Comparison of ENCODE assay signal across 9 mouse cellular contexts in the genomic region with DNA sequence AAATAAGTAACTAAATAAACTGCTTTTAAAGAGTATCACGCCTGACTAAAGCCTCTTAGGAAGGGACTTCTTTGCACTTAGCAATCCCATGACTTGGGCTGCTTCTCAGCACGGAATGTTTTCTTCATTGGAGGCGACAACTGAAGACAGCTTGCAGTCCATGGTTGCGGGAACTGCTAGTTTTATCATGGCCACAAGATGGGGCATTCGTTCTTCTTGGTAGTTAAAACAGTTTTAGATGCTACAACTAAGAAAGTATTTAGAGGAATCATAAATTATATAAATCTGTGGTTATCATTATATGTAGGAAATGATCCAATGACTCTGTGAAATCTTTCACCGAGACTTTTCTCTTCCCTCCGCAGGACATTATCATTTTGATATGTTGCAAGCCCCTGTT. TPM values are rescaled to one million over a fixed set of nuclear protein-coding genes. Genes with fewer than 3 reads are reported as not detected.
DNase-seq lines count a peak whose midpoint lies in the region; ATAC-seq and TF ChIP-seq lines count a peak whose summit lies in the region.
"Had no signal": no experiment of that assay in that cellular context is flagged by ENCODE, and none has a peak within 500 bp of the region (broad histone marks: within the 10 kb centered on the region; RNA-seq: fewer than 3 reads in every experiment).

No protein-coding gene starts in this region.

- no peaks in the 10 kb centered on the region for H3K9me3 ChIP-seq in forebrain, embryonic 14.5 days (replicated peaks; ENCODE audit: control insufficient read depth, low read length)
- no peaks in the 10 kb centered on the region for H3K9me3 ChIP-seq in forebrain, embryonic 15.5 days
- no peaks in the 10 kb centered on the region for H3K9me3 ChIP-seq in heart, embryonic 12.5 days (replicated peaks)
- H3K9me3 ChIP-seq: liver, embryonic 15.5 days had no signal

- no peaks in the 10 kb centered on the region for H3K27me3 ChIP-seq in forebrain, embryonic 14.5 days (replicated peaks; ENCODE audit: control insufficient read depth, insufficient read depth, low read length)
- no peaks in the 10 kb centered on the region for H3K27me3 ChIP-seq in forebrain, embryonic 15.5 days
- 0 out of 2 replicates have a peak, but pooled peaks cover 4% of the 10 kb centered on the region for H3K27me3 ChIP-seq in heart, embryonic 12.5 days (replicated peaks)
- H3K27me3 ChIP-seq: liver, embryonic 15.5 days had no signal

- WGBS in forebrain, embryonic 14.5 days, result 55% methylated on average over 7 of the region's 7 CpGs
- 53% methylated on average over 7 of the region's 7 CpGs for WGBS in forebrain, embryonic 15.5 days
- WGBS in heart, embryonic 12.5 days, result 38% methylated on average over 7 of the region's 7 CpGs

- 0 out of 2 replicates have a peak overlapping the region, but pooled peaks have one; percentile 49 for H3K4me2 ChIP-seq in forebrain, embryonic 14.5 days (ENCODE audit: low read length)
- no peak overlapping the region for H3K4me2 ChIP-seq in forebrain, embryonic 15.5 days (replicated peaks)
- peak overlapping the region; percentile 71 for H3K4me2 ChIP-seq in heart, embryonic 12.5 days

- peak; percentile 89 for DNase-seq in forebrain, embryonic 14.5 days (ENCODE audit: low spot score)
- DNase-seq in T-cell, adult 2 months (ENCODE audit: low spot score), result peak; percentile 32
- peak; percentile 68 for DNase-seq in layer of hippocampus, adult 9-11 months
- DNase-seq in lung, postnatal 36 days, result peak; percentile 80
- DNase-seq in skeletal muscle tissue, adult 2 months (ENCODE audit: low read depth, low spot score), result peak; percentile 42

- H3K9ac ChIP-seq in forebrain, embryonic 14.5 days (ENCODE audit: low read length), result no peak overlapping the region
- no peak overlapping the region for H3K9ac ChIP-seq in forebrain, embryonic 15.5 days (replicated peaks)
- 0 out of 2 replicates have a peak overlapping the region, but pooled peaks have one; percentile 55 for H3K9ac ChIP-seq in heart, embryonic 12.5 days
- H3K9ac ChIP-seq: liver, embryonic 15.5 days had no signal

- H3K4me3 ChIP-seq in forebrain, embryonic 14.5 days (ENCODE audit: low read depth, low read length), result no peak overlapping the region
- H3K4me3 ChIP-seq in forebrain, embryonic 15.5 days, result no peak overlapping the region
- no peak overlapping the region for H3K4me3 ChIP-seq in cortical plate, adult 2 months (ENCODE audit: insufficient read depth, low read length)
- H3K4me3 ChIP-seq in heart, embryonic 12.5 days, result peak overlapping the region; percentile 38; the same call in 1 of the 2 replicates
- H3K4me3 ChIP-seq: liver, embryonic 15.5 days had no signal

- TF ChIP-seq CTCF in cortical plate, adult 2 months (IDR thresholded peaks at IDR 0.05; ENCODE audit: extremely low read depth, insufficient read depth, low read length), result peak; percentile 70

- no peaks in the 10 kb centered on the region for H3K36me3 ChIP-seq in forebrain, embryonic 14.5 days (ENCODE audit: control insufficient read depth, insufficient read depth, low read length)
- no peaks in the 10 kb centered on the region for H3K36me3 ChIP-seq in forebrain, embryonic 15.5 days
- H3K36me3 ChIP-seq in heart, embryonic 12.5 days, result no peaks in the 10 kb centered on the region

- peaks cover 16% of the 10 kb centered on the region for H3K4me1 ChIP-seq in forebrain, embryonic 14.5 days (ENCODE audit: control insufficient read depth, insufficient read depth, low read length)
- H3K4me1 ChIP-seq in forebrain, embryonic 15.5 days, result peaks cover 23% of the 10 kb centered on the region
- no peaks in the 10 kb centered on the region for H3K4me1 ChIP-seq in cortical plate, adult 2 months (ENCODE audit: control insufficient read depth, insufficient read depth, low read length)
- H3K4me1 ChIP-seq in heart, embryonic 12.5 days (replicated peaks), result peaks cover 18% of the 10 kb centered on the region

- TF ChIP-seq POLR2A in cortical plate, adult 2 months (IDR thresholded peaks at IDR 0.05; ENCODE audit: extremely low read depth, insufficient read depth, low read length), result no peak

- ATAC-seq in forebrain, embryonic 14.5 days, result peak; percentile 24
- ATAC-seq in forebrain, embryonic 15.5 days (replicated peaks), result no peak
- no peak for ATAC-seq in heart, embryonic 12.5 days (ENCODE audit: insufficient number of reproducible peaks, low FRiP score)

- no peak overlapping the region for H3K27ac ChIP-seq in forebrain, embryonic 14.5 days (ENCODE audit: low read depth, low read length)
- H3K27ac ChIP-seq in forebrain, embryonic 15.5 days (replicated peaks), result no peak overlapping the region
- H3K27ac ChIP-seq in cortical plate, adult 2 months (ENCODE audit: insufficient read depth, low read length), result no peak overlapping the region
- no peak overlapping the region for H3K27ac ChIP-seq in heart, embryonic 12.5 days (ENCODE audit: poor library complexity, severe bottlenecking)
- H3K27ac ChIP-seq: liver, embryonic 15.5 days had no signal

RNA-seq across cellular contexts. Expression of gene Gtf2a1, which starts 50.4 kb away (rescaled TPM):
- polyA plus RNA-seq in forebrain, embryonic 14.5 days (2014; fragmentation: Nextera tagmentation; extraction: Ambion mirVana), result 50.7 and 50.8 TPM in 2 replicates
- polyA plus RNA-seq in forebrain, embryonic 15.5 days (2015; fragmentation: Nextera tagmentation; extraction: Ambion mirVana), result 68.6 and 71.1 TPM in 2 replicates
- 24.2 and 24.6 TPM in 2 replicates for polyA plus RNA-seq in cortical plate, adult 2 months (2012; rRNA removed)
- polyA plus RNA-seq in heart, embryonic 12.5 days (2016; fragmentation: Nextera tagmentation; extraction: Ambion mirVana), result 44.5 and 45.5 TPM in 2 replicates

Comparison
In these comparisons a context has a peak if more than half of its experiments do, and no peak if none do; other contexts are left out.
1. DNase-seq: peak in every context shown above with its lines; median percentile 89 in forebrain, embryonic 14.5 days; 80 in lung, postnatal 36 days; 68 in layer of hippocampus, adult 9-11 months; 42 in skeletal muscle tissue, adult 2 months; 32 in T-cell, adult 2 months.